28 mouse cellular contexts compared by ENCODE assay signal in the genomic region with DNA sequence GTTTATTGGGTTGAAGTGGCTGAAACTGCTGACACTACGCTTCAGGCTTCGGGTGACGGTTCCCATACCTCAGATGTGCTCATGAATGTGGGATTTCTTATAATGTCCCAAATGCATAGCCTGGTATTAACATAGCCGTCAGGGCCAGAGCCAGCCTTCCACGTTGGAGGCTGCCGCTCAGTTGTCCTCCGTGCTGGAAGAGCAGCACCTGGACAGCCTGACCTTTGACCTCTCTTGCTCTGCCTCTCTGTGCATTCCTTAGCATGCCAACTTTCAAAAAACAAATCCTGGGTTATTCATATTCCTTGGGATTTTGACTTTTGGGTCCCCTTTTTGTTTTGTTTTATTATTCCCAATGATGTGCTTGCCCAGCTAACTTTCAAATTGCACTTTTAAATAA. TPM values are rescaled to one million over a fixed set of nuclear protein-coding genes. Genes with fewer than 3 reads are reported as not detected.
DNase-seq lines count a peak whose midpoint lies in the region; ATAC-seq and TF ChIP-seq lines count a peak whose summit lies in the region.
"Had no signal": no experiment of that assay in that cellular context is flagged by ENCODE, and none has a peak within 500 bp of the region (broad histone marks: within the 10 kb centered on the region; RNA-seq: fewer than 3 reads in every experiment).

No protein-coding gene starts in this region.

- H3K27ac ChIP-seq in forebrain, embryonic 11.5 days (ENCODE audit: low read depth, low read length) = peak overlapping the region; percentile 41; the same call in 1 of the 2 replicates
- no peak overlapping the region for H3K27ac ChIP-seq in forebrain, embryonic 10.5 days
- H3K27ac ChIP-seq in left cerebral cortex, adult 2 months = peak overlapping the region; percentile 88
- H3K27ac ChIP-seq in ES-E14 (ENCODE audit: insufficient read depth, low read depth, low read length, poor library complexity, severe bottlenecking) = no peak overlapping the region
- peak overlapping the region; percentile 66; the same call in 1 of the 2 replicates for H3K27ac ChIP-seq in forebrain, embryonic 14.5 days (ENCODE audit: low read depth, low read length)
- H3K27ac ChIP-seq: intestine, embryonic 15.5 days; limb, embryonic 10.5 days; limb, embryonic 15.5 days; stomach, embryonic 15.5 days had no signal

- H3K27me3 ChIP-seq in forebrain, embryonic 11.5 days (ENCODE audit: control insufficient read depth, insufficient read depth, low read length) = no peaks in the 10 kb centered on the region
- no peaks in the 10 kb centered on the region for H3K27me3 ChIP-seq in forebrain, embryonic 10.5 days (ENCODE audit: poor library complexity, severe bottlenecking)
- no peaks in the 10 kb centered on the region for H3K27me3 ChIP-seq in forebrain, embryonic 14.5 days (replicated peaks; ENCODE audit: control insufficient read depth, insufficient read depth, low read length)
- H3K27me3 ChIP-seq: hindbrain, embryonic 12.5 days; intestine, embryonic 15.5 days; limb, embryonic 15.5 days; megakaryocyte, embryonic 14.5 days; midbrain, embryonic 13.5 days; Patski; stomach, embryonic 15.5 days had no signal

- no peak for TF ChIP-seq CTCF in left cerebral cortex, adult 2 months (IDR thresholded peaks at IDR 0.05)

- no peak overlapping the region for H3K4me3 ChIP-seq in forebrain, embryonic 11.5 days (ENCODE audit: low read depth, low read length)
- no peak overlapping the region for H3K4me3 ChIP-seq in forebrain, embryonic 10.5 days
- H3K4me3 ChIP-seq in left cerebral cortex, adult 2 months = no peak overlapping the region
- no peak overlapping the region for H3K4me3 ChIP-seq in ES-E14 (ENCODE audit: insufficient read depth in 1 of 2, low read depth in 1 of 2, low read length in 2 of 2, poor library complexity in 1 of 2, severe bottlenecking in 1 of 2)
- H3K4me3 ChIP-seq in forebrain, embryonic 14.5 days (ENCODE audit: low read depth, low read length) = no peak overlapping the region
- H3K4me3 ChIP-seq: gastrocnemius, adult 2 months; hindbrain, embryonic 12.5 days; intestine, embryonic 15.5 days; limb, embryonic 10.5 days; limb, embryonic 15.5 days; megakaryocyte, embryonic 14.5 days; midbrain, embryonic 13.5 days; stomach, embryonic 15.5 days had no signal

- no peak for ATAC-seq in forebrain, embryonic 11.5 days (replicated peaks; ENCODE audit: low FRiP score)
- no peak for ATAC-seq in forebrain, embryonic 14.5 days
- ATAC-seq in megakaryocyte, adult 5-6 weeks (ENCODE audit: poor library complexity, severe bottlenecking) = no peak
- ATAC-seq: hindbrain, postnatal 0 days; intestine, embryonic 15.5 days; midbrain, embryonic 13.5 days; Patski had no signal

- intact Hi-C loops in left cerebral cortex, adult 2 months (cut with DNase I) = no loop called here

- H3K9me3 ChIP-seq in forebrain, embryonic 11.5 days (ENCODE audit: control insufficient read depth, low read length) = no peaks in the 10 kb centered on the region
- no peaks in the 10 kb centered on the region for H3K9me3 ChIP-seq in forebrain, embryonic 10.5 days
- no peaks in the 10 kb centered on the region for H3K9me3 ChIP-seq in ES-E14 (ENCODE audit: control insufficient read depth, insufficient read depth, low read depth, low read length)
- H3K9me3 ChIP-seq in forebrain, embryonic 14.5 days (replicated peaks; ENCODE audit: control insufficient read depth, low read length) = no peaks in the 10 kb centered on the region
- H3K9me3 ChIP-seq: hindbrain, embryonic 12.5 days; intestine, embryonic 15.5 days; limb, embryonic 10.5 days; limb, embryonic 15.5 days; megakaryocyte, embryonic 14.5 days; midbrain, embryonic 13.5 days; stomach, embryonic 15.5 days had no signal

- peaks cover 3% of the 10 kb centered on the region; the same call in 1 of the 2 replicates for H3K36me3 ChIP-seq in forebrain, embryonic 11.5 days (ENCODE audit: control insufficient read depth, insufficient read depth, low read length)
- H3K36me3 ChIP-seq in forebrain, embryonic 10.5 days (replicated peaks) = peaks cover 89% of the 10 kb centered on the region
- H3K36me3 ChIP-seq in ES-E14 (ENCODE audit: control insufficient read depth, insufficient read depth, low read length, poor library complexity, severe bottlenecking) = peaks cover 7% of the 10 kb centered on the region; the same call in 1 of the 2 replicates
- H3K36me3 ChIP-seq in forebrain, embryonic 14.5 days (ENCODE audit: control insufficient read depth, insufficient read depth, low read length) = peaks cover 40% of the 10 kb centered on the region

- H3K4me2 ChIP-seq in forebrain, embryonic 11.5 days (ENCODE audit: low read depth, low read length, severe bottlenecking) = no peak overlapping the region
- no peak overlapping the region for H3K4me2 ChIP-seq in forebrain, embryonic 14.5 days (ENCODE audit: low read length)
- H3K4me2 ChIP-seq: heart, embryonic 11.5 days; hindbrain, embryonic 12.5 days; intestine, embryonic 15.5 days; limb, embryonic 15.5 days; midbrain, embryonic 13.5 days; stomach, embryonic 15.5 days had no signal

- no peak for DNase-seq in forebrain, embryonic 11.5 days (ENCODE audit: low spot score)
- DNase-seq in forebrain, embryonic 10.5 days (ENCODE audit: extremely low spot score, low spot score) = no peak
- DNase-seq in left cerebral cortex, adult 2 months (ENCODE audit: extremely low spot score in 1 of 2, low spot score in 2 of 2) = no peak
- no peak for DNase-seq in left cerebral cortex, adult 8-10 months (ENCODE audit: low spot score in 2 of 2)
- no peak for DNase-seq in ES-E14 (ENCODE audit: low read depth, low spot score)
- DNase-seq in forebrain, embryonic 14.5 days (ENCODE audit: low spot score) = no peak
- no peak for DNase-seq in retina, postnatal 1 day
- DNase-seq: adrenal gland, postnatal 10 days; cerebellum, postnatal 25 days; gastrocnemius, adult 2 months; gastrocnemius, postnatal 36 days; heart, adult 18-20 months; heart, postnatal 36 days; kidney, postnatal 14 days; lung, postnatal 36 days; right cerebral cortex, postnatal 14 days; thymus, postnatal 14 days had no signal

- peaks cover 9% of the 10 kb centered on the region; the same call in 1 of the 2 replicates for H3K4me1 ChIP-seq in forebrain, embryonic 11.5 days (replicated peaks; ENCODE audit: control insufficient read depth, insufficient read depth, low read length)
- peaks cover 49% of the 10 kb centered on the region for H3K4me1 ChIP-seq in forebrain, embryonic 10.5 days
- peaks cover 0 to 7% of the 10 kb centered on the region in 2 experiments; a peak in 1 of 4 replicates for H3K4me1 ChIP-seq in ES-E14 (ENCODE audit: control insufficient read depth in 2 of 2, insufficient read depth in 2 of 2, low read length in 2 of 2, poor library complexity in 1 of 2)
- peaks cover 52% of the 10 kb centered on the region for H3K4me1 ChIP-seq in forebrain, embryonic 14.5 days (ENCODE audit: control insufficient read depth, insufficient read depth, low read length)

- in situ Hi-C loops in ES-E14 (cut with MboI; ENCODE audit: low sequenced_read_pairs in 2 of 2, unreplicated experiment in 2 of 2) = loop anchor here in 1 of 2 experiments (25.0 kb wide), 1 partner anchor 416 kb away; no protein-coding TSS in a partner anchor

- WGBS in forebrain, embryonic 11.5 days = 88% methylated on average over 7 of the region's 7 CpGs
- WGBS in forebrain, embryonic 10.5 days = 91% methylated on average over 7 of the region's 7 CpGs
- 77% methylated on average over 7 of the region's 7 CpGs for WGBS in forebrain, embryonic 14.5 days

- H3K9ac ChIP-seq in forebrain, embryonic 11.5 days (ENCODE audit: low read length) = no peak overlapping the region
- no peak overlapping the region for H3K9ac ChIP-seq in ES-E14 (ENCODE audit: insufficient read depth, low read depth, low read length, poor library complexity, severe bottlenecking)
- H3K9ac ChIP-seq in forebrain, embryonic 14.5 days (ENCODE audit: low read length) = no peak overlapping the region
- H3K9ac ChIP-seq: hindbrain, embryonic 12.5 days; intestine, embryonic 15.5 days; limb, embryonic 15.5 days; midbrain, embryonic 13.5 days; stomach, embryonic 15.5 days had no signal

TF ChIP-seq in ES-E14, 5 proteins besides CTCF, POLR2A, EP300 and RAD21:
- TF ChIP-seq ZC3H11A (IDR thresholded peaks at IDR 0.05; ENCODE audit: borderline replicate concordance, low read depth, low read length) (no peak), HCFC1 (IDR thresholded peaks at IDR 0.05; ENCODE audit: borderline replicate concordance, insufficient read depth, low read length) (no peak), MAFK (IDR thresholded peaks at IDR 0.05; ENCODE audit: insufficient read depth, low read depth, low read length) (0 out of 2 replicates have a peak, but pooled peaks have one; percentile 7)

RNA-seq across cellular contexts. Expression of a gene that starts 41.1 kb away (rescaled TPM):
- 3.2 and 3.3 TPM in 2 replicates for polyA plus RNA-seq in forebrain, embryonic 11.5 days (2014; fragmentation: Nextera tagmentation; extraction: Ambion mirVana)
- polyA plus RNA-seq in forebrain, embryonic 10.5 days (2016; fragmentation: Nextera tagmentation; extraction: Ambion mirVana) = 3.6 and 4.4 TPM in 2 replicates
- total RNA-seq in left cerebral cortex, adult 2 months (2021) = 10 to 100 TPM in 1 of 2 experiments, 1 to 10 TPM in 1; 9.9 to 14.7 TPM
- total RNA-seq in left cerebral cortex, adult 8-10 months (2022) = 10 to 100 TPM in 3 of 4 experiments, 1 to 10 TPM in 1; 8.7 to 18.3 (median 14.4) TPM
- 4.2 and 7.8 TPM in 2 replicates for total RNA-seq in ES-E14 (2012; rRNA removed)
- 2.4 TPM in 2 replicates for polyA plus RNA-seq in forebrain, embryonic 14.5 days (2014; fragmentation: Nextera tagmentation; extraction: Ambion mirVana)
- total RNA-seq in megakaryocyte, adult 5-6 weeks (2015) = not detected in 2 replicates
- total RNA-seq in megakaryocyte, adult 5-6 weeks (2017) = 0.45 TPM in 1 of 2 replicates, not detected in the other

RNA-seq across cellular contexts. Expression of a gene that starts 44.6 kb away (rescaled TPM):
- 102 and 119 TPM in 2 replicates for polyA plus RNA-seq in forebrain, embryonic 11.5 days (2014; fragmentation: Nextera tagmentation; extraction: Ambion mirVana)
- 82.1 and 84.3 TPM in 2 replicates for polyA plus RNA-seq in forebrain, embryonic 10.5 days (2016; fragmentation: Nextera tagmentation; extraction: Ambion mirVana)
- 100 to 1,000 TPM; 114 to 120 TPM for total RNA-seq in left cerebral cortex, adult 2 months (2021)
- 100 to 1,000 TPM; 117 to 129 (median 119) TPM for total RNA-seq in left cerebral cortex, adult 8-10 months (2022)
- total RNA-seq in ES-E14 (2012; rRNA removed) = 22.7 and 23.9 TPM in 2 replicates
- 97.7 and 109 TPM in 2 replicates for polyA plus RNA-seq in forebrain, embryonic 14.5 days (2014; fragmentation: Nextera tagmentation; extraction: Ambion mirVana)
- total RNA-seq in megakaryocyte, adult 5-6 weeks (2015) = 12.8 and 18.0 TPM in 2 replicates
- 34.8 and 36.4 TPM in 2 replicates for total RNA-seq in megakaryocyte, adult 5-6 weeks (2017)

RNA-seq across cellular contexts. Expression of a gene that starts 56.5 kb away (rescaled TPM):
- 0.55 and 0.96 TPM in 2 replicates for polyA plus RNA-seq in forebrain, embryonic 11.5 days (2014; fragmentation: Nextera tagmentation; extraction: Ambion mirVana)
- 0.36 and 0.47 TPM in 2 replicates for polyA plus RNA-seq in forebrain, embryonic 10.5 days (2016; fragmentation: Nextera tagmentation; extraction: Ambion mirVana)
- total RNA-seq in left cerebral cortex, adult 2 months (2021) = 1 to 10 TPM; 2.1 to 3.1 TPM
- total RNA-seq in left cerebral cortex, adult 8-10 months (2022) = 1 to 10 TPM; 4.2 to 5.1 (median 4.7) TPM
- not detected in 2 replicates for total RNA-seq in ES-E14 (2012; rRNA removed)
- polyA plus RNA-seq in forebrain, embryonic 14.5 days (2014; fragmentation: Nextera tagmentation; extraction: Ambion mirVana) = 0.80 and 1.2 TPM in 2 replicates
- 4.5 TPM in 2 replicates for total RNA-seq in megakaryocyte, adult 5-6 weeks (2015)
- 3.0 and 4.6 TPM in 2 replicates for total RNA-seq in megakaryocyte, adult 5-6 weeks (2017)

Comparison
In these comparisons a context has a peak if more than half of its experiments do, and no peak if none do; other contexts are left out.
1. H3K27ac ChIP-seq: peak in forebrain, embryonic 11.5 days (single experiment), left cerebral cortex, adult 2 months (single experiment) and forebrain, embryonic 14.5 days (single experiment); none in forebrain, embryonic 10.5 days (single experiment) and ES-E14 (single experiment).